Mouse (Mus musculus) forebrain, embryonic 12.5 days (tissue): ENCODE measurements around the gene Itpr3. TPM values are rescaled to one million over a fixed set of nuclear protein-coding genes. Genes with fewer than 3 reads are reported as not detected.

ENCODE experiments used
- ATAC-seq: fragments of 200-750 bp; cut with Nextera tagmentation; 2 replicates; pipeline ENCODE4 v1.8.0; 2017; ENCODE audit warnings: moderate TSS enrichment; ENCODE audit not compliant: low FRiP score
- H3K27ac ChIP-seq: fragments of 300-500 bp; sonication (generic); 2 replicates; pipeline ENCODE4 v1.5.1; 2016; ENCODE audit warnings: mild to moderate bottlenecking
- H3K27me3 ChIP-seq: fragments of 300-500 bp; sonication (generic); 2 replicates; pipeline ENCODE4 v1.6.1; 2016; ENCODE audit warnings: mild to moderate bottlenecking
- H3K36me3 ChIP-seq: fragments of 300-500 bp; sonication (generic); replicated peaks from 2 replicates; pipeline ENCODE4 v1.6.1; 2016; ENCODE audit warnings: mild to moderate bottlenecking
- H3K4me1 ChIP-seq: fragments of 300-500 bp; sonication (generic); 2 replicates; pipeline ENCODE4 v1.6.1; 2016
- H3K4me2 ChIP-seq: fragments of 300-500 bp; sonication (generic); 2 replicates; pipeline ENCODE4 v1.6.1; 2016; ENCODE audit warnings: mild to moderate bottlenecking, moderate library complexity
- H3K4me3 ChIP-seq: fragments of 300-500 bp; sonication (generic); replicated peaks from 2 replicates; pipeline ENCODE4 v1.5.1; 2016; ENCODE audit warnings: mild to moderate bottlenecking
- H3K9ac ChIP-seq: fragments of 300-500 bp; sonication (generic); 2 replicates; pipeline ENCODE4 v1.6.1; 2016; ENCODE audit warnings: mild to moderate bottlenecking
- H3K9me3 ChIP-seq: fragments of 300-500 bp; sonication (generic); 2 replicates; pipeline ENCODE4 v1.6.1; 2016
- WGBS: fragments of 180-500 bp; shearing (Covaris S2); methylation state at CpG from one replicate; pipeline ENCODE4 v1.1.7; 2016; 5-methylcytosine and 5-hydroxymethylcytosine counted together
- polyA plus RNA-seq: library from polyadenylated mRNA; unstranded; fragments of >200 nt; fragmentation: Nextera tagmentation; extraction: Ambion mirVana; gene quantifications from 2 replicates; pipeline ENCODE4 v1.2.1, GENCODE M21; 2016

The Itpr3 gene
- polyA plus RNA-seq, result 1.6 and 3.3 TPM in 2 replicates

GRCm38 (mm10) chr17:27056812-27057516 lies at the start of gene Itpr3:
TSS of gene Itpr3 (plus strand) at chr17:27057304.
- Histone ChIP-seq H3K27me3 (peaks cover 71% of the 10 kb centered on the region), H3K27ac (0 out of 2 replicates have a peak within 1 kb of the TSS, but pooled peaks have one; percentile 46), H3K9ac (peak within 1 kb of the TSS; percentile 38), H3K4me1 (peaks cover 11% of the 10 kb centered on the region), H3K4me3 (peak within 1 kb of the TSS; percentile 43), H3K4me2 (peak within 1 kb of the TSS; percentile 73), H3K36me3 (no peaks in the 10 kb centered on the region), H3K9me3 (no peaks in the 10 kb centered on the region)
- under 1% methylated on average over 65 of the region's 66 CpGs for WGBS
- no peak for ATAC-seq

DNA sequence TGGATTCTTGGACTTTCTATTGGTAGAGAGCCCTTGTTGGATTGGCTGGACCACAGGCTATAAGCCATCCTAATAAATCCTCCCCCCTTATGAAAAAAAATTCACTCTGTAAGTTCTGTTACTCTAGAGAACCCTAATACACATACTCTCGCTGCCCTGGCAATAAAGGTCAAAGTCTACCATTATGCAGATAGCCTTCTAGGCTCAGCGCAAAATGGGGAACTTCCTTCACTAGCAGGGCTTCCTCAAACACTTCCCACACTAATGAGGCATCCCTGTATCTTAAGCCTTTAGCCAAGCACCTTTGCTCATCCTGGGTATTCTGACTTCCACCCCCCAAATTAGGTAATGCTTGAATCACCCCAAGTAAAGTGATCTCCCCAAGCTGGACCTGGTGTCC lies 48.8 kb upstream of the Itpr3 start:
- H3K4me1 ChIP-seq, result no peaks in the 10 kb centered on the region
- no peak for ATAC-seq
- no peaks in the 10 kb centered on the region for H3K36me3 ChIP-seq
- H3K9ac ChIP-seq, result no peak overlapping the region
- H3K27ac ChIP-seq, result no peak overlapping the region
- H3K9me3 ChIP-seq, result no peaks in the 10 kb centered on the region
- H3K27me3 ChIP-seq, result peaks cover 5% of the 10 kb centered on the region; the same call in 1 of the 2 replicates
- no peak overlapping the region for H3K4me3 ChIP-seq
- WGBS, result 83% methylated on average over 2 of the region's 2 CpGs
- no peak overlapping the region for H3K4me2 ChIP-seq

DNA sequence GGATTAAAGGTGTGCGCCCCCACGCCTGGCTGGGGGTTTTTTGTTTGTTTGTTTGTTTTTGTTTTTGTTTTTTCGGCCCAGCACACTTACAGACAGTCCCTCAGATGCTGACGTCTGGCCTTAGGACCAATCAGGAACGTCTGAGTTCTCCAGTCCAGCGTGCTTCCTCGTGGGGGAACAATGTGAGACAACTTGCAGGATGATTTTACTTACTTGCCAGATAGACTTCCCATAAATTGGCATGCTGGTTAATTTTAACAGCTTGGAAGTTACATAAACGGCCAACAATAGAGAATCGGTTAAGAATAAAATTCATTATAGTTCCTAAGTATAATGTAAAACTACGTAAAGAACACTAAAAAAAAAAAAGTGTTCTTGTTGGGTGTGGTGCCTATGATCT lies 45.9 kb upstream of the Itpr3 start:
- no peak for ATAC-seq
- WGBS, result 93% methylated on average over 10 of the region's 10 CpGs
- Histone ChIP-seq H3K4me3 (no peak overlapping the region), H3K4me2 (no peak overlapping the region), H3K9me3 (no peaks in the 10 kb centered on the region), H3K27me3 (no peaks in the 10 kb centered on the region), H3K4me1 (no peaks in the 10 kb centered on the region), H3K36me3 (no peaks in the 10 kb centered on the region), H3K9ac (no peak overlapping the region), H3K27ac (no peak overlapping the region)

DNA sequence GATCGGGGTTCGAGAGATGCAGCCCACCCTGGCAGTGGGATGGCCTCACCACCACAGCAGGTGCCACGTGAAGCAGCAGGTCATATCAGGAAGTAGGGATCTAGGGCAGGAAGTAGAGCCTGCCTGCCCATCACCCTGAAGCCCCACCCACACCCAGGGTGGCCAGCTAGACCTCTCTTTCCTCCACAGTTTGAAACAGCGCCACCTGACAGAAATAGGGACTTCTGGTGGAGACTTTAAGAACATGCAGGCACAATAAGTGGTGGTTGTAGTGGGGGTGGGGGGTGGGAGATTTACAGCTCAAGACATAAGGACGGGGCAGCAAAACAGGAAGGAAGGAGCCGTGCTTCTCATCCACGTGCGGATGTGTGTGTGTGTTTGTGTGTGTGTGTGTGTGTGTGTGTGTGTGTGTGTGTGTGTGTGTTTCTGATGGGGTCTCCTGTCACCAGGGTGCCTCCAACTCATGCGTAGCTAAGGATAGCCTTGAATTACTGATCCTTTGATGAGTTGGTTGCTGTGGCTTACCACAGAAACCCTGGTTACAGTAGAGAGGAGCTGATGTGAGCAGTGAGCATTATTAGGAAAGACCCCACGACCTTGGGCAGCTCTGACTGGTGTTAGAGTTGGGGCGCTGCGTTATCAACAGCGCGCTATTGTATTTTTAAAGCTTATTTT lies 45.0 kb upstream of the Itpr3 start:
- H3K36me3 ChIP-seq, result no peaks in the 10 kb centered on the region
- no peak for ATAC-seq
- WGBS, result 69% methylated on average over 14 of the region's 14 CpGs

GRCm38 (mm10) chr17:27012909-27013308 lies 44.2 kb upstream of the Itpr3 start:
- H3K27ac ChIP-seq, result no peak overlapping the region
- H3K4me3 ChIP-seq, result no peak overlapping the region
- H3K9me3 ChIP-seq, result no peaks in the 10 kb centered on the region
- H3K27me3 ChIP-seq, result no peaks in the 10 kb centered on the region
- no peak for ATAC-seq
- H3K9ac ChIP-seq, result no peak overlapping the region
- H3K4me1 ChIP-seq, result peaks cover 6% of the 10 kb centered on the region; the same call in 1 of the 2 replicates
- no peaks in the 10 kb centered on the region for H3K36me3 ChIP-seq
- WGBS, result 54% methylated on average over 6 of the region's 6 CpGs
- H3K4me2 ChIP-seq, result no peak overlapping the region

More for the DNA sequence above, 45.0 kb upstream of the Itpr3 start:
- Histone ChIP-seq H3K27me3 (no peaks in the 10 kb centered on the region), H3K4me3 (no peak overlapping the region), H3K9ac (no peak overlapping the region), H3K9me3 (no peaks in the 10 kb centered on the region), H3K27ac (no peak overlapping the region), H3K4me1 (peaks cover under 1% of the 10 kb centered on the region; the same call in 1 of the 2 replicates), H3K4me2 (no peak overlapping the region)

- ATAC-seq, result peak; percentile 86
- Histone ChIP-seq H3K27ac (0 out of 2 replicates have a peak overlapping the region, but pooled peaks have one; percentile 25), H3K9ac (peak overlapping the region; percentile 49), H3K27me3 (no peaks in the 10 kb centered on the region), H3K4me1 (peaks cover 15% of the 10 kb centered on the region), H3K36me3 (peaks cover 33% of the 10 kb centered on the region), H3K4me2 (peak overlapping the region; percentile 55), H3K9me3 (no peaks in the 10 kb centered on the region), H3K4me3 (peak overlapping the region; percentile 39)
- 8% methylated on average over 34 of the region's 34 CpGs for WGBS
Observed at GRCm38 (mm10) chr17:27017564-27018499, 39.3 kb upstream of the Itpr3 start.

DNA sequence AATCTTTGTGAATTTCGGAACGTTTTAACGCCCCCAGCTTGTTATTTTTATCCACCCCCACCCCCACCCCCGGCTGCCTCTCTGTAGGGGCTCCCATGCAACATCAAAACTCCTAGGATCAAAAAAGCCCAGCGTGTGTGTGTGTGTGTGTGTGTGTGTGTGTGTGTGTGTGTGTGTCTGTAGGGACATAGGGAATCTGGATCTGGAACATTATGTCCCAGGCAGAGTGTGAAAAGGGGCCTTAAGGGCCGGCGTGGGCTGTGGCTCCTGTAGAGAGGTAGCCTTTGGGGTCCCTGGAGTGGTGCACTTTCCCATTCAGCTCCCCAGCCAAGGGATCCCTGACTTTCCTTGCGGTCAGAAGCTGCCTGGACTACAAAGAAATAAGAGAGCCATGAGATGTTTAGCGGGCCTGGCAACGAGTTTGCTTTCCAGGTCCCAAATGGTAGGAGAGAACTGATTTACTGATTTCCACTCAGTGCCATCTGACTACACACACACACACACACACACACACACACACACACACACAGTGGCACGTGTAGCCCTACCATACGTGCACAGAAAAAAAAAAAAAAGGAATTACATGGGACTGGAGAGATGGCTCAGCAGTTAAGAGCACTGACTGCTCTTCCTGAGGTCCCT lies 38.4 kb upstream of the Itpr3 start:
- H3K27me3 ChIP-seq, result no peaks in the 10 kb centered on the region
- H3K9ac ChIP-seq, result peak overlapping the region; percentile 49
- H3K9me3 ChIP-seq, result no peaks in the 10 kb centered on the region
- peak overlapping the region; percentile 39 for H3K4me3 ChIP-seq
- no peak for ATAC-seq
- H3K4me1 ChIP-seq, result peaks cover 15% of the 10 kb centered on the region
- 39% methylated on average over 10 of the region's 12 CpGs for WGBS
- peak overlapping the region; percentile 55 for H3K4me2 ChIP-seq
- H3K36me3 ChIP-seq, result peaks cover 39% of the 10 kb centered on the region
- H3K27ac ChIP-seq, result 0 out of 2 replicates have a peak overlapping the region, but pooled peaks have one; percentile 25

- H3K27me3 ChIP-seq, result no peaks in the 10 kb centered on the region
- no peak overlapping the region for H3K4me3 ChIP-seq
- no peak for ATAC-seq
- peaks cover 15% of the 10 kb centered on the region for H3K4me1 ChIP-seq
- peaks cover 59% of the 10 kb centered on the region for H3K36me3 ChIP-seq
- H3K4me2 ChIP-seq, result no peak overlapping the region
- no peaks in the 10 kb centered on the region for H3K9me3 ChIP-seq
- 92% methylated on average over 14 of the region's 14 CpGs for WGBS
- no peak overlapping the region for H3K9ac ChIP-seq
- no peak overlapping the region for H3K27ac ChIP-seq
Observed at GRCm38 (mm10) chr17:27021076-27021475, 36.0 kb upstream of the Itpr3 start.

DNA sequence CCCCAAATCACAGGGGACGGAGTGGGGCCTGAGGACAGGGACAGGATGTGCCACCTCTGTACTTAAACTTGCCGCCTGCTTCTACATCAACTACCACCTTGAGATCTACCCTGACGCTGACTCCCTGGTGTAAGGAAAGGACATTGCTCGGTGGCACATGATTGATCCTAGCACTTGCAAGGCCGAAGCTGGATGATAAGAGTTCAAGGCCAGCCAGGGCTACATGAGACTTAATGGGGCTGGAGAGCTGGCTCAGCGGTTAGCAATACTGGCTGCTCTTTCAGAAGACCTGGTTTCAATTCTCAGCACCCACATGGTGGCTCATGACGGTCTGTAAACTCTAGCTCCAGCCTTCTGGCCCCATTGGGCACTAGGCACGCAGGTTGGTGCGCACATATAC lies 35.4 kb upstream of the Itpr3 start:
- Histone ChIP-seq H3K4me2 (no peak overlapping the region), H3K4me3 (no peak overlapping the region), H3K4me1 (peaks cover 15% of the 10 kb centered on the region), H3K36me3 (peaks cover 61% of the 10 kb centered on the region), H3K27me3 (no peaks in the 10 kb centered on the region), H3K9ac (no peak overlapping the region), H3K27ac (no peak overlapping the region), H3K9me3 (no peaks in the 10 kb centered on the region)
- ATAC-seq, result no peak
- WGBS, result 92% methylated on average over 9 of the region's 9 CpGs

DNA sequence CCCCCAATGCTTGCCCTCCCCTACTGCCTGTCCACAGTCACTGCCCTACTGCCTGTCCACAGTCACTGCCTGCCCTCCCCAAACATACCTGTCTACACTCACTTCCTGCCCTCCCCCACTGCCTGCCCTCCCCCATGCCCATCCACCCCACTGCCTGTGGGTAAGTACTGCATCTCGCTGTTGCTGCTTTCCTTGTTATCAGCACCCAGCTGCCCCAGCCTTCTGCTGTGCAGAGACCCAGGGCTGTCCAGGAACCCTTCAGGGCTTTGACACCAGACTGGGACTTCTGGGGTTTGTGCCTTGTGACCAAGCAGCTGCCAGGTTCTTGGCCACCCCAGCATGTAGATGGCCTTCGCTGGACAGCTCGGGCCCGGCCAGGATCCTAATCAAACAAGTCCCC lies 33.8 kb upstream of the Itpr3 start:
- H3K36me3 ChIP-seq, result peaks cover 61% of the 10 kb centered on the region
- WGBS, result 90% methylated on average over 4 of the region's 4 CpGs

GRCm38 (mm10) chr17:27025326-27025902 lies 31.7 kb upstream of the Itpr3 start:
- no peaks in the 10 kb centered on the region for H3K27me3 ChIP-seq
- WGBS, result 94% methylated on average over 17 of the region's 17 CpGs
- peaks cover 51% of the 10 kb centered on the region for H3K36me3 ChIP-seq
- no peak overlapping the region for H3K27ac ChIP-seq
- H3K4me3 ChIP-seq, result no peak overlapping the region
- no peaks in the 10 kb centered on the region for H3K9me3 ChIP-seq
- no peak overlapping the region for H3K9ac ChIP-seq
- no peak for ATAC-seq
- no peak overlapping the region for H3K4me2 ChIP-seq
- peaks cover 10% of the 10 kb centered on the region for H3K4me1 ChIP-seq

More for the DNA sequence above, 33.8 kb upstream of the Itpr3 start:
- Histone ChIP-seq H3K4me2 (no peak overlapping the region), H3K9me3 (no peaks in the 10 kb centered on the region), H3K4me3 (no peak overlapping the region), H3K9ac (no peak overlapping the region), H3K27ac (no peak overlapping the region), H3K27me3 (no peaks in the 10 kb centered on the region), H3K4me1 (peaks cover 15% of the 10 kb centered on the region)
- no peak for ATAC-seq
